Mouse (Mus musculus) heart, embryonic 10.5 days (tissue): Measurements from ENCODE around the gene Carmil1. TPM values are rescaled to one million over a fixed set of nuclear protein-coding genes. Genes with fewer than 3 reads are reported as not detected.
A peak's percentile ranks its signal among the peaks of the same experiment; 100 is the strongest.

Experiments
- DNase-seq: peaks from one replicate; pipeline ENCODE4 v3.0.0-alpha.2; 2017; ENCODE audit warnings: low spot score
- H3K27ac ChIP-seq: fragments of 300-500 bp; sonication (generic); 2 replicates; pipeline ENCODE4 v1.5.1; 2016; ENCODE audit warnings: mild to moderate bottlenecking
- H3K27me3 ChIP-seq: fragments of 300-500 bp; sonication (generic); 2 replicates; pipeline ENCODE4 v1.6.1; 2016; ENCODE audit warnings: mild to moderate bottlenecking; ENCODE audit not compliant: poor library complexity, insufficient read depth, severe bottlenecking
- H3K36me3 ChIP-seq: fragments of 300-500 bp; sonication (generic); 2 replicates; pipeline ENCODE4 v1.6.1; 2016; ENCODE audit warnings: mild to moderate bottlenecking, moderate library complexity
- H3K4me1 ChIP-seq: fragments of 300-500 bp; sonication (generic); 2 replicates; pipeline ENCODE4 v1.6.1; 2016; ENCODE audit warnings: mild to moderate bottlenecking
- H3K4me3 ChIP-seq: fragments of 300-500 bp; sonication (generic); 2 replicates; pipeline ENCODE4 v1.5.1; 2016; ENCODE audit warnings: mild to moderate bottlenecking, moderate library complexity
- H3K9me3 ChIP-seq: fragments of 300-500 bp; sonication (generic); 2 replicates; pipeline ENCODE4 v1.6.1; 2016; ENCODE audit warnings: mild to moderate bottlenecking, moderate library complexity
- WGBS: fragments of 180-500 bp; shearing (Covaris S2); methylation state at CpG from one replicate; pipeline ENCODE4 v1.1.7; 2016; 5-methylcytosine and 5-hydroxymethylcytosine counted together
- polyA plus RNA-seq: library from polyadenylated mRNA; unstranded; fragments of >200 nt; fragmentation: Nextera tagmentation; extraction: Ambion mirVana; gene quantifications from 2 replicates; pipeline ENCODE4 v1.2.1, GENCODE M21; 2016

Gene Carmil1
- polyA plus RNA-seq, 1 experiment from 2014 or later: 21.8 TPM

DNA sequence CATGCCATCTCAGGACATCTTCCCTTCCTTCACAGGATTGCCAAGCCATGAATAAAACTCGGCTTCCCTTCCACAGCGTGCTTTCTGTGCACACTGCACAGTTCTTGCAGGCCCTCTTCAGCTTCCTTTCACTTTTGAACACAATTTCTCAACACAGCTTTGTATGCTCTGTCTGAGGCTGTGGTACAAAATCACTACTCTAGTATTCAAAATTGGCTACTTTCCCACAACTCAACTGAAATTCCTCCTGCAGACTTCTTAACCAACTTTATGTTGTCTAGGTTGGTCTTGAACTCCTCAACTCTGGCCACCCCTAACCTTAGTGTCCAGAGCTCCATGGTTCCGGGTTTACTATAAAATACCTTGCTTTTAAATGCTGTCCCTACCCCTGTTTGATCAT is 95.0 kb downstream of the Carmil1 start:
- H3K27me3 ChIP-seq: 0 out of 2 replicates have a peak, but pooled peaks cover 3% of the 10 kb centered on the region
- H3K27ac ChIP-seq: no peak overlapping the region
- no peak for DNase-seq
- no peaks in the 10 kb centered on the region for H3K9me3 ChIP-seq
- no peaks in the 10 kb centered on the region for H3K36me3 ChIP-seq
- H3K4me1 ChIP-seq: peaks cover 15% of the 10 kb centered on the region; the same call in 1 of the 2 replicates
- no peak overlapping the region for H3K4me3 ChIP-seq
- 73% methylated on average over 3 of the region's 3 CpGs for WGBS

DNA sequence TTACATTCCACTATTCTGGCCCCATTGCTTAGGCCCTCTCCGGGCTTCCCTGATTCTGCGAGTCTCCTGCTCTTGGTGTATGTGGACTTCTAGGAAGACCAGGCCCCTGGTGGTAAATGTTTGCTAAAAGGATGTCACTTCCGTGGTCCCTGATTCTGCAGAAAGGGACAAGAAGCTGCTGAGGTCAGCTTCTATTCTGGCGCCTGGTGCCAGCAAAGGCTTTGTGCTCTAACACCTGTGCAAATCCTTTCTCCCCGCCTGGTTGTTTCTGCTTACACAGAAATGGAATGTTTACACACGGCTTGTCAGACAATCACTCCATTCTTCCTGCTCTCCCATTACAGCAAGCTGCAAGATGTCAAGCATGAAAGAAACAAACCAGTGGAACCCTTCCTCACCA is 97.7 kb downstream of the Carmil1 start:
- Histone ChIP-seq H3K36me3 (no peaks in the 10 kb centered on the region), H3K9me3 (no peaks in the 10 kb centered on the region), H3K27me3 (peaks cover 21% of the 10 kb centered on the region; the same call in 1 of the 2 replicates), H3K4me1 (peaks cover 15% of the 10 kb centered on the region; the same call in 1 of the 2 replicates), H3K27ac (no peak overlapping the region), H3K4me3 (no peak overlapping the region)
- DNase-seq: no peak
- 65% methylated on average over 6 of the region's 6 CpGs for WGBS

DNA sequence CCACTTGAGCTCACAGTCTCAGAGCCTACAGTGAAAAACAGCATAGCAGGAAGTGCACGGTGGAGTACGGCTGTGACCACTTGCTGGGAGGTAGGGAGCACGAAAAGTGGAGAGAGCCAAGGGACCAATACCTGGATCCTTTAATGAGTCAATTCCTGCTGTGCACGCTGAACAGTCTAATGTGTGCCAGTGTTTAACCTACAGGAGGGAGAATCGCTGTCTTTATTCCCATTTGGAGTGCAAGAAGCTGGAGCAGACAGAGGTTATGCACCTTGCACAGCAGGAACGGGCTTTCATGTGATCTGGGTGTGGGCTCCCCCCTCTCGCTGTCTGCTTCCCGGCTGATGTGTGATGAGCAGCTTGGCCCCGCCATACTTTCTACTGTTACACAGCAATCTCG is 101.1 kb downstream of the Carmil1 start:
- 86% methylated on average over 10 of the region's 10 CpGs for WGBS
- H3K4me1 ChIP-seq: peaks cover 7% of the 10 kb centered on the region; the same call in 1 of the 2 replicates
- peaks cover 23% of the 10 kb centered on the region for H3K27me3 ChIP-seq
- H3K9me3 ChIP-seq: no peaks in the 10 kb centered on the region
- H3K4me3 ChIP-seq: no peak overlapping the region
- no peaks in the 10 kb centered on the region for H3K36me3 ChIP-seq
- DNase-seq: no peak
- H3K27ac ChIP-seq: no peak overlapping the region

DNA sequence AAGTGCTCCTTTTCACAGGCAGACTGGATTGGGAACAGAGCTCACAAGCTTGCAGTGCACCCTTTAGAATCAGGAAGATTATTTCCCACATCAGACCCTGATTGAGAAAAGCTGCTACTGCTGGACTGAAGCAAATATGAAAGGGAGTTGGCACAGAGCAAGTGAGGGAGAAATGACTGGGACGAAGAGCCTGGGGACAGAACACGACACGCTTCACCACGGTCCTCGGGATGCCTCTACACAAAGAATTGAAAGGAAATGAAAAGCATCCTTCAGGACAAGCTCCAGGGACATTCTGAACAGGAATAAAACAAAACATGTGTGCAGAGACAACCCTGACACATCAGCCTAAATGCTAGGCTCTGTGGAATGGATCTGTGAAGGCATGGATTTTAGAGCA is 103.0 kb downstream of the Carmil1 start:
- DNase-seq: no peak
- Histone ChIP-seq H3K9me3 (no peaks in the 10 kb centered on the region), H3K4me1 (no peaks in the 10 kb centered on the region), H3K27me3 (peaks cover 23% of the 10 kb centered on the region), H3K4me3 (no peak overlapping the region), H3K27ac (no peak overlapping the region), H3K36me3 (no peaks in the 10 kb centered on the region)
- WGBS: 79% methylated on average over 5 of the region's 5 CpGs

DNA sequence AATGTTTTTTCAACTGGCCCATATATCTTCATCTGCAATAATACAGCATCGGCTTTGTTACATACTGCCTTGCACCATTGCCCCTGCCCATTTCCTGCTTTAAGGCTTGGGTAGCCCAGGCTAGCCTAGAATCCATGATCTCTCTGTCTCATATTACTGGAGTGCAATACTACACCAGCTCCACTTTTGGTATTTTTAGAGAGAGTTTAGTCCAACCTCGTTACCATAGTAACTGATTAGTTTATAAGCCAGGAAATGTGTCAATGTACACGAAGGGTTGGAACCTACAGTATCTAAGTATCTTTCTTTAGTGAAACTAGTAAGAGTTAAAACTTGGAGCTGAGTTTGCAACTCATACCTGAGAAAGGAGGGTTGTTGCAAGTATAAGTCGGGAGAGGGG is 103.8 kb downstream of the Carmil1 start:
- 79% methylated on average over 4 of the region's 4 CpGs for WGBS
- no peak overlapping the region for H3K27ac ChIP-seq
- no peak for DNase-seq
- H3K27me3 ChIP-seq: peaks cover 23% of the 10 kb centered on the region
- H3K9me3 ChIP-seq: no peaks in the 10 kb centered on the region
- no peaks in the 10 kb centered on the region for H3K36me3 ChIP-seq
- H3K4me1 ChIP-seq: no peaks in the 10 kb centered on the region
- H3K4me3 ChIP-seq: no peak overlapping the region

DNA sequence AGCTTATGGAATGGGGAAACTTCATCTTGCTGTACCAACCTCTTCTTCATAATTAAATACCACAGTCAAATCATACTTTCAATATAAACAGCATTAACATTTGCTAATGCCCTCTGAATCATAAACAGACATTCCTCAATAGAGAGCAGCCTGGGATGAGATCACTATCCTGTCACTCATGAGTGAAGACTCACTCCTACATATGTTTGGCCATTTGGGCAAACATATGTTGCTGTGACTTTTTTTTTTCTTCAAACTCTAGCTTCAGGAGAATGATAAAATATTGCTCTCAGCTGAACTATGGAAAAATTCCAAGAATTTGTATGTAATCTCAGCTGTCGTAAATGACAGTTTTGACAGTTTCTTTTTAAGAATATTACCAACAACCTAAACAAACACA is 110.9 kb downstream of the Carmil1 start:
- H3K27ac ChIP-seq: no peak overlapping the region
- DNase-seq: no peak
- no peaks in the 10 kb centered on the region for H3K9me3 ChIP-seq
- peaks cover under 1% of the 10 kb centered on the region; the same call in 1 of the 2 replicates for H3K27me3 ChIP-seq
- WGBS: 75% methylated on average over 1 of the region's 1 CpGs
- no peaks in the 10 kb centered on the region for H3K4me1 ChIP-seq
- H3K36me3 ChIP-seq: no peaks in the 10 kb centered on the region
- no peak overlapping the region for H3K4me3 ChIP-seq

DNA sequence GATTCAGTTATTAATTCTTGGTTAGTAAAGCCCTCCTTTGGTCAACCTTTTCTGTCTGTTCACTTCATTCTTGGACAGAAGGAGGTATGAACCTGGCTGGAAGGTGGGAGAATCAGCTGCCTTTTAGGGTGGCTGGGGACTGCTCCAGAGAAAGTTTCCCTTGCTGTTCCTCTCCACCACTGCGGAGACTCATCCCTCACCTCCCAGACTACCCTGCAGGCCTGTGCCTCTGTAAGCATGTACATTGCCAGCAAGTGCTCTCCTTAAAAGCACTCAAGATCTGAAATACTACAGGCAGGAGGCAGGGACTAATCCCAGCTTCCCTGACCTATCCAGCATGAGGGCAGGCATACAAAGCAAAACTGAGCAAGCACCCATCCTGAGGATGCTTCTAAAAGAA is 117.2 kb downstream of the Carmil1 start:
- no peaks in the 10 kb centered on the region for H3K9me3 ChIP-seq
- 75% methylated on average over 1 of the region's 1 CpGs for WGBS
- peaks cover 13% of the 10 kb centered on the region for H3K4me1 ChIP-seq
- DNase-seq: no peak
- no peak overlapping the region for H3K27ac ChIP-seq
- H3K4me3 ChIP-seq: no peak overlapping the region
- peaks cover 17% of the 10 kb centered on the region; the same call in 1 of the 2 replicates for H3K27me3 ChIP-seq
- no peaks in the 10 kb centered on the region for H3K36me3 ChIP-seq

DNA sequence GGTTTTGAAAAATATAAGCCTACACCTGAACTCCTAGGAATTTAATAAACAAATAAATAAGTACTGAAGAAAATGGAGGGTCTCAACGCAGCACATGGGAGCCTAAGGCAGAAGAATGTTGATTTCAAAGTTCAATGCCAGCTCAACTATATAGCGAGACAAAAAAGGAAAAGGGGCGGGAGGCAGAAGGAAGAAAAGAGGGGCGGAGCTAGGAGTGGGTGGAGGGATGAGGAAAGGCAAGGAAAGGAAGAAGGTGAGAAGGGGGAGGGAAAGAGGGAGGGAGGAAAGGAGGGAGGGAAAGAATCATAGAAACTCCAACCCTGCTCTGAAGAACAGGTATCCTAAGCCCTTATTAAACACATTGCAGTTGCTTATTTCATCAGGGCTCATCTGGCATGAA is 119.5 kb downstream of the Carmil1 start:
- H3K36me3 ChIP-seq: no peaks in the 10 kb centered on the region
- 84% methylated on average over 4 of the region's 4 CpGs for WGBS
- no peaks in the 10 kb centered on the region for H3K9me3 ChIP-seq
- H3K27ac ChIP-seq: no peak overlapping the region
- H3K4me3 ChIP-seq: no peak overlapping the region
- no peak for DNase-seq
- peaks cover 13% of the 10 kb centered on the region for H3K4me1 ChIP-seq
- peaks cover 27% of the 10 kb centered on the region for H3K27me3 ChIP-seq

DNA sequence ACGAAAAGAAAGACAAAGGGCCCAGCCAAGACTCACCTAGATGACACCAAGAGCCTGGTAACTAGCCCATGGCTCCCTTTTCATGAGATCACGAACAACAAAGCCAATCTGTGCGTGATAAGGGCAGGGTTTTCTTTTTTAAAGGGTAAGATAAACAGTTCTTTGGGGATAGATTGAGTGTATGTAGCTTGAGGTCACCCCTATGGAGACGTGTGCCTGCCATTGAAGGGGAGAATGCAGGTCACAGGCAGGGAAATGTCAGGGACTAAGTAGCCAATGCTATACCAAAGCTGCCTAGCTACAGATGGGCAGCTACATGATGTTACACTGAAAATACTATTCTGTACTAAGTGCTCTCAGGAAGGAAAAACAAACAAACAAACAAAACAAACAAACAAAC is 120.6 kb downstream of the Carmil1 start:
- H3K4me1 ChIP-seq: peaks cover 16% of the 10 kb centered on the region
- H3K9me3 ChIP-seq: no peaks in the 10 kb centered on the region
- no peaks in the 10 kb centered on the region for H3K36me3 ChIP-seq
- H3K27me3 ChIP-seq: peaks cover 31% of the 10 kb centered on the region
- 0 out of 2 replicates have a peak overlapping the region, but pooled peaks have one; percentile 29 for H3K4me3 ChIP-seq
- H3K27ac ChIP-seq: peak overlapping the region; percentile 79
- DNase-seq: no peak
- WGBS: 25% methylated on average over 4 of the region's 4 CpGs

DNA sequence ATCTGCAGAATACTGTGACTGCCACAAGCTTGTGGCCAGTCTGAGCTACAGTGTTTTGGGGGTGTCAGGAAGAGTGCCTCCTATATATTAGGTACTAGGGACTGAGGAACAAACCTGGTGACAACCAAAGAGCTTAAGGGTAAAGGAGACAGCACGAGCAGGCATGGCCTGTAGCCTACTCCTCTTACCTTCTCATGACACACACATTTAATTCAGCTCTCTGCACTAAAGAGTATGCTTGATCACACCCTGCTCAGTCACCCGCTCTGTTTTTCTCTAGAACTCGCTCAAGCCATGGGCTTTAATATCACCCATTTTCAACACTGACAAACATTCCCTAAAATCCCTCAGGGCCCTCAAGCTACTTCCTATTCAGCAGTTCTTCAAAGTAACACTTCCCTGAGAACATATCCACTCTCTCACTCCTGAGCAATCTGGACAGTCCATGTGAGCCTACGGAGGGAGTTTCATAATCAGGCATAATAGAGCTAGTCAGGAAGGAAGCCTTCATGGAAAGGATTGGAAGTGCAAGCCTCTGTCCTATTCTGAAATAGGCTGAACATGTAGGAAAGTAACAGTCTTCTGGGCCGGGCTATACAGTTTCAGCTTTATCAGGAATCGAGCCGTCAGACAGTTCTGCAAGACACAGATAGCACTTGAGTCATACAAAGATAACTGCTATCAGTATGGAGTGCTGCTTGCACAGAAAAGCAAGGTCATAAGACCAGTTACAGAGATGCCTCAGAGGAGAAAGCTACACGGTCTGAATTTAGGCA is 121.2 kb downstream of the Carmil1 start:
- WGBS: 28% methylated on average over 8 of the region's 8 CpGs
- Histone ChIP-seq H3K36me3 (no peaks in the 10 kb centered on the region), H3K27ac (peak overlapping the region; percentile 79), H3K9me3 (no peaks in the 10 kb centered on the region), H3K4me3 (0 out of 2 replicates have a peak overlapping the region, but pooled peaks have one; percentile 29), H3K4me1 (peaks cover 19% of the 10 kb centered on the region), H3K27me3 (peaks cover 29% of the 10 kb centered on the region)
- peak; percentile 87 for DNase-seq

DNA sequence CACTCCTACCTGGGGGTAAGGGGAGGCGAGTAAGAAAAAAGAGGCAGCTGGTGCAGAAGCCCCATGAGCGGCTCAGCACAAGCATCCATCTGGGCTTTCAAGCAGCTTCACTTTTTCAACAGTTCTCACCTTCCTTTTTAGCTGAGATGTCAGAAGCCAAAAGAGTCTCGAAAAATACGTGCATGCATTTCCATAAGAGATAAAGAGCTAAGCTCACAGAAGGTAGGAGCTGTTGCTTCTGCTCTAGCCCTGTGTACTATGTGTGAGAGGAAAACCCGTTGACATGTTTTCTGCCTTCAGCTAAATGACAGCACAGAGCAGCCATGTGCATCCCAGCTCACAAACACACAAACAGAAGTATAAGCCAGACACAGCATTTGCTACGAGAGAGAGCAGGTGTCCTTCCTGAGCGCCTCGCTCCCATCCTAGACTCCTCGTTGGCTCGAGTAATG is 123.0 kb downstream of the Carmil1 start:
- H3K4me3 ChIP-seq: no peak overlapping the region
- H3K4me1 ChIP-seq: peaks cover 19% of the 10 kb centered on the region
- WGBS: 81% methylated on average over 10 of the region's 10 CpGs
- no peaks in the 10 kb centered on the region for H3K36me3 ChIP-seq
- no peak for DNase-seq
- H3K27ac ChIP-seq: no peak overlapping the region
- H3K27me3 ChIP-seq: peaks cover 34% of the 10 kb centered on the region
- no peaks in the 10 kb centered on the region for H3K9me3 ChIP-seq

DNA sequence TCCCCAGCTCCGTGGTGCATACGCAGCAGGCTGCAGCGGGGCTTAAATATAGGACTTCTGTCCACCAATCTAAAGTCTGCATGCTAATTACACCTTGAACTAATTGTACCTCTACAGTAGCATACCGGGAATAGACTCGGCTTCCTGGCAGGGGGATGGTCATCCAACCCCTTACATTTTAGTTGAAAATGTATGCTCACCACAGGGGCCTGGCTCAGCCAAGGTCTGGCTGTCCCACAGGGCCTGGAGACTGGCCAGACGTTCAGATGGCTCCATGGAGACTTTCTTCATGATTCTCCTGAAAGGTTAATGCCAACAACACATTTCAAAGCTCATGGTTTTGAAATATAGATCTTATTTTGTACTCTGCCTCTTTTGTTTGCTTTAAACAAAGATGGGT is 125.4 kb downstream of the Carmil1 start:
- H3K4me3 ChIP-seq: no peak overlapping the region
- no peak for DNase-seq
- no peak overlapping the region for H3K27ac ChIP-seq
- no peaks in the 10 kb centered on the region for H3K9me3 ChIP-seq
- peaks cover 18% of the 10 kb centered on the region for H3K4me1 ChIP-seq
- H3K36me3 ChIP-seq: no peaks in the 10 kb centered on the region
- H3K27me3 ChIP-seq: peaks cover 56% of the 10 kb centered on the region
- WGBS: 35% methylated on average over 6 of the region's 6 CpGs

DNA sequence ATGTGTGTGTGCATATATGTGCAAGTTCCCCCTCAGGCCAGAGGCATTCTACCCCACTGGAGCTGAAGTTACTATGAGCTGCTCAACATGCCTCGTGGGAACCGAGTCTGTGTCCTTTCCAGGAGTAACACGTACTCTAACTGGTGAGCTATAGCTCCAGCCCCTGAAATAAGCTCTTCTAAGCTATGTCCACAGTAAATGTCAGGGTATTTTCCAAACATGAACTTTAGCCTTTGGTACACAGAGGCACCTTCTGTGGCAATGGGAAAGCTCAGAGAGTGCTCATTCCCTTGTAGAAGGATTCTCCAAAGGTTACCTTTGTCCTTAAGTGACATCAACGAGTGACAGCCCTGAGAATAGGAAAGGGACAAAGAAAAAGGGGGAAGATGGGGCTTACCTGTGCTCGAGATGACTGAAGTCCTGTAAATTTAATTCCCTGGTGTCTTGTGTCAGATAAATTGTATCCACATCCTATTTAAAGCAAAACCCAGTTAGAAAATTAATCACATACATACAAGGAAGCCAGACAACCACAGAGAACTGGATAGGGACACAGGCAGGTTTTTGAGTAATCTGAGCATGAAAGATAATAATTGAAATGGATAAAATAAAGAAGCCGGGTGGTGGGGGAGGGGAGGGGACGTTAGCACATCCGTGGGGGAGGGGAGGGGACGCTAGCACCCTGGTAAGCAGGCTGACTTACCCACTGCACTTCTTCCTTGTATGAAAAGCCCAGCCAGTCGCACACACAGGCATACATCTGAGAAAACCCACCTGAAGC is 126.1 kb downstream of the Carmil1 start:
- Histone ChIP-seq H3K9me3 (no peaks in the 10 kb centered on the region), H3K36me3 (no peaks in the 10 kb centered on the region), H3K4me1 (peaks cover 11% of the 10 kb centered on the region), H3K4me3 (no peak overlapping the region), H3K27me3 (peaks cover 62% of the 10 kb centered on the region), H3K27ac (no peak overlapping the region)
- whole genome bisulfite sequencing: 50% methylated on average over 10 of the region's 10 CpGs
- no peak for DNase-seq
